Mouse (Mus musculus): Measurements from ENCODE around the gene Cx3cl1.
A peak's percentile ranks its signal among the peaks of the same experiment; 100 is the strongest.

DNA sequence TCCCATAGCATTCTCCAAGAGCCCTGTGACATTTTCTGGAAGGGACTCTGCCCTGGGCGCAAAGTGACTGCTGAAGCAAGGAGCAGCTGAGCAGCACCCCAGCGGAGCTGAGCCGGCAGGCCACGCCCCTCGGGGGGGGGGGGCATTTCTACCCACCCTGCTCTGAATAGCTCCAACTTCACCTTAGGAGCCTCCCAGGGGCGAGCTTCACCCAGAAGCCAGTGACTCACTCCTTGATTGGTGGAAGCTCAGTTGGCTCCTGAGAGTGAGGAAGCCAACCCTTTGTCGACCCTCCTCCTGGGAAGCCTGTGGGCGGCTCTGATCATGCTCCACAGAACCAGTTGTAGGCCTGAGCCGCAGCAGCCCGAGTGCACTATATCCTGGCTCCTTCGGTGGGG, 10.0 kb downstream of the Cx3cl1 start:
- peak; percentile 24; the same call in 1 of the 2 replicates for TF ChIP-seq POLR2A (IDR thresholded peaks at IDR 0.05; ENCODE audit: low read depth, low read length)
- no peak for TF ChIP-seq CTCF (IDR thresholded peaks at IDR 0.05; ENCODE audit: borderline replicate concordance, insufficient read depth, low read length)
